ENCODE assay signal across 9 mouse cellular contexts in genomic region chr5:24597901-24598569, GRCm38 (mm10). TPM values are rescaled to one million over a fixed set of nuclear protein-coding genes. Genes with fewer than 3 reads are reported as not detected.
DNase-seq lines count a peak whose midpoint lies in the region; ATAC-seq and TF ChIP-seq lines count a peak whose summit lies in the region.
"Had no signal": no experiment of that assay in that cellular context is flagged by ENCODE, and none has a peak within 500 bp of the region (broad histone marks: within the 10 kb centered on the region; RNA-seq: fewer than 3 reads in every experiment).

No protein-coding gene starts in this region.

- H3K27ac ChIP-seq in heart, embryonic 13.5 days (replicated peaks) = no peak overlapping the region; the same call in 1 of the 2 replicates
- H3K27ac ChIP-seq in heart, embryonic 14.5 days (replicated peaks in 1 of 2; ENCODE audit: control insufficient read depth in 1 of 2, insufficient read depth in 1 of 2, low read depth in 2 of 2, low read length in 2 of 2) = peak overlapping the region in 1 of 2 experiments; percentile 47; a peak in 1 of 4 replicates
- no peak overlapping the region for H3K27ac ChIP-seq in liver, postnatal 0 days (ENCODE audit: low read depth)

- peak overlapping the region; percentile 62 for H3K4me3 ChIP-seq in heart, embryonic 13.5 days
- peak overlapping the region; percentile 47 to 52 for H3K4me3 ChIP-seq in heart, embryonic 14.5 days (ENCODE audit: control insufficient read depth in 1 of 2, insufficient read depth in 1 of 2, low read depth in 1 of 2, low read length in 2 of 2)
- peak overlapping the region; percentile 37 for H3K4me3 ChIP-seq in liver, postnatal 0 days (ENCODE audit: low read depth, low read length)

- peaks cover 9% of the 10 kb centered on the region; the same call in 1 of the 2 replicates for H3K27me3 ChIP-seq in heart, embryonic 13.5 days (replicated peaks)
- no peaks in the 10 kb centered on the region for H3K27me3 ChIP-seq in heart, embryonic 14.5 days (ENCODE audit: control insufficient read depth, insufficient read depth, low read length)
- H3K27me3 ChIP-seq in liver, postnatal 0 days (ENCODE audit: insufficient read depth, low read length) = peaks cover 55% of the 10 kb centered on the region

- no peak for ATAC-seq in heart, embryonic 13.5 days (ENCODE audit: extremely low read depth, insufficient number of reproducible peaks, low FRiP score, low TSS enrichment)
- no peak for ATAC-seq in heart, embryonic 14.5 days (ENCODE audit: insufficient number of reproducible peaks, insufficient read depth, low FRiP score, low read depth)
- no peak; the same call in 1 of the 2 replicates for ATAC-seq in liver, postnatal 0 days

- TF ChIP-seq EP300 in liver, postnatal 0 days (IDR thresholded peaks at IDR 0.05; ENCODE audit: low read depth) = no peak

- peaks cover 43% of the 10 kb centered on the region for H3K36me3 ChIP-seq in heart, embryonic 13.5 days
- peaks cover 38% of the 10 kb centered on the region for H3K36me3 ChIP-seq in heart, embryonic 14.5 days (ENCODE audit: control insufficient read depth, insufficient read depth, low read length)
- 0 out of 2 replicates have a peak, but pooled peaks cover 3% of the 10 kb centered on the region for H3K36me3 ChIP-seq in liver, postnatal 0 days (replicated peaks; ENCODE audit: insufficient read depth, low read length)

- DNase-seq in heart, postnatal 4 days = no peak
- DNase-seq in brain, adult 2 months (ENCODE audit: low read depth, low spot score) = peak; percentile 59
- no peak for DNase-seq in liver, postnatal 0 days
- no peak for DNase-seq in adrenal gland, adult 2 months
- no peak for DNase-seq in testis, postnatal 10 days (ENCODE audit: low spot score)
- DNase-seq in gastrocnemius, postnatal 25 days = no peak

- no peaks in the 10 kb centered on the region for H3K9me3 ChIP-seq in heart, embryonic 13.5 days
- H3K9me3 ChIP-seq in heart, embryonic 14.5 days (ENCODE audit: control insufficient read depth, low read length) = no peaks in the 10 kb centered on the region
- no peaks in the 10 kb centered on the region for H3K9me3 ChIP-seq in liver, postnatal 0 days (ENCODE audit: low read length)

- peak overlapping the region; percentile 94 for H3K4me2 ChIP-seq in heart, embryonic 13.5 days
- peak overlapping the region; percentile 94 for H3K4me2 ChIP-seq in heart, embryonic 14.5 days (ENCODE audit: low read length)
- peak overlapping the region; percentile 68 for H3K4me2 ChIP-seq in liver, postnatal 0 days (ENCODE audit: low read depth, low read length)

- WGBS in heart, embryonic 13.5 days = 29% methylated on average over 15 of the region's 15 CpGs
- 31% methylated on average over 15 of the region's 15 CpGs for WGBS in heart, embryonic 14.5 days
- WGBS in liver, postnatal 0 days (ENCODE audit: insufficient replicate concordance) = 26% methylated on average over 15 of the region's 15 CpGs

- H3K9ac ChIP-seq in heart, embryonic 13.5 days = peak overlapping the region; percentile 84
- peak overlapping the region; percentile 76 for H3K9ac ChIP-seq in heart, embryonic 14.5 days (ENCODE audit: low read length)
- H3K9ac ChIP-seq in liver, postnatal 0 days (replicated peaks) = no peak overlapping the region

- TF ChIP-seq CTCF in liver, postnatal 0 days (IDR thresholded peaks at IDR 0.05; ENCODE audit: low read depth) = no peak

- peaks cover 57% of the 10 kb centered on the region for H3K4me1 ChIP-seq in heart, embryonic 13.5 days
- H3K4me1 ChIP-seq in heart, embryonic 14.5 days (ENCODE audit: control insufficient read depth in 2 of 2, insufficient read depth in 2 of 2, low read length in 2 of 2) = peaks cover 25 to 34% of the 10 kb centered on the region in 2 experiments; a peak in 3 of 4 replicates
- H3K4me1 ChIP-seq in liver, postnatal 0 days (ENCODE audit: insufficient read depth) = peaks cover 19% of the 10 kb centered on the region

RNA-seq across cellular contexts. Expression of gene Chpf2, which starts 11.5 kb away (rescaled TPM):
- 16.1 and 16.6 TPM in 2 replicates for polyA plus RNA-seq in heart, embryonic 13.5 days (2015; fragmentation: Nextera tagmentation; extraction: Ambion mirVana)
- total RNA-seq in heart, postnatal 4 days (2021) = 10 to 100 TPM; 19.9 to 21.6 TPM
- polyA plus RNA-seq in heart, embryonic 14.5 days (2014; fragmentation: Nextera tagmentation; extraction: Ambion mirVana) = 8.6 and 8.9 TPM in 2 replicates
- polyA plus RNA-seq in liver, postnatal 0 days (2015; fragmentation: Nextera tagmentation; extraction: Ambion mirVana) = 13.8 and 15.9 TPM in 2 replicates
- total RNA-seq in adrenal gland, adult 2 months (2021) = 10 to 100 TPM; 37.9 to 49.7 TPM
- polyA plus RNA-seq in adrenal gland, adult 2 months (2012; rRNA removed) = 60.0 and 76.6 TPM in 2 replicates
- 1 to 10 TPM; 8.0 to 10.0 TPM for total RNA-seq in gastrocnemius, postnatal 25 days (2021)

RNA-seq across cellular contexts. Expression of gene Abcf2, which starts 20.8 kb away (rescaled TPM):
- 66.7 and 70.7 TPM in 2 replicates for polyA plus RNA-seq in heart, embryonic 13.5 days (2015; fragmentation: Nextera tagmentation; extraction: Ambion mirVana)
- total RNA-seq in heart, postnatal 4 days (2021) = 10 to 100 TPM; 47.4 to 49.3 TPM
- 57.4 and 60.8 TPM in 2 replicates for polyA plus RNA-seq in heart, embryonic 14.5 days (2014; fragmentation: Nextera tagmentation; extraction: Ambion mirVana)
- polyA plus RNA-seq in liver, postnatal 0 days (2015; fragmentation: Nextera tagmentation; extraction: Ambion mirVana) = 24.9 and 26.4 TPM in 2 replicates
- total RNA-seq in adrenal gland, adult 2 months (2021) = 10 to 100 TPM; 72.0 TPM
- 66.9 and 82.4 TPM in 2 replicates for polyA plus RNA-seq in adrenal gland, adult 2 months (2012; rRNA removed)
- total RNA-seq in gastrocnemius, postnatal 25 days (2021) = 10 to 100 TPM; 88.0 to 97.0 TPM

RNA-seq across cellular contexts. Expression of gene Smarcd3, which starts 26.2 kb away (rescaled TPM):
- polyA plus RNA-seq in heart, embryonic 13.5 days (2015; fragmentation: Nextera tagmentation; extraction: Ambion mirVana) = 54.5 and 58.5 TPM in 2 replicates
- 10 to 100 TPM; 89.7 to 96.9 TPM for total RNA-seq in heart, postnatal 4 days (2021)
- 71.0 and 78.4 TPM in 2 replicates for polyA plus RNA-seq in heart, embryonic 14.5 days (2014; fragmentation: Nextera tagmentation; extraction: Ambion mirVana)
- polyA plus RNA-seq in liver, postnatal 0 days (2015; fragmentation: Nextera tagmentation; extraction: Ambion mirVana) = 0.80 and 0.84 TPM in 2 replicates
- total RNA-seq in adrenal gland, adult 2 months (2021) = 10 to 100 TPM; 14.2 to 25.0 TPM
- 53.1 and 71.3 TPM in 2 replicates for polyA plus RNA-seq in adrenal gland, adult 2 months (2012; rRNA removed)
- total RNA-seq in gastrocnemius, postnatal 25 days (2021) = 100 to 1,000 TPM; 125 to 163 TPM

RNA-seq across cellular contexts. Expression of gene 4931409K22Rik, which starts 41.4 kb away (rescaled TPM):
- polyA plus RNA-seq in heart, embryonic 13.5 days (2015; fragmentation: Nextera tagmentation; extraction: Ambion mirVana) = 0.08 and 0.11 TPM in 2 replicates
- not detected for total RNA-seq in heart, postnatal 4 days (2021)
- polyA plus RNA-seq in heart, embryonic 14.5 days (2014; fragmentation: Nextera tagmentation; extraction: Ambion mirVana) = not detected in 2 replicates
- not detected in 2 replicates for polyA plus RNA-seq in liver, postnatal 0 days (2015; fragmentation: Nextera tagmentation; extraction: Ambion mirVana)
- not detected for total RNA-seq in adrenal gland, adult 2 months (2021)
- not detected in 2 replicates for polyA plus RNA-seq in adrenal gland, adult 2 months (2012; rRNA removed)
- total RNA-seq in gastrocnemius, postnatal 25 days (2021) = not detected
- total RNA-seq: layer of hippocampus, postnatal 10 days had no signal

RNA-seq across cellular contexts. Expression of gene Asb10, which starts 57.3 kb away (rescaled TPM):
- polyA plus RNA-seq in heart, embryonic 13.5 days (2015; fragmentation: Nextera tagmentation; extraction: Ambion mirVana) = 4.1 TPM in 2 replicates
- 10 to 100 TPM; 19.8 to 23.1 TPM for total RNA-seq in heart, postnatal 4 days (2021)
- polyA plus RNA-seq in heart, embryonic 14.5 days (2014; fragmentation: Nextera tagmentation; extraction: Ambion mirVana) = 5.0 and 6.3 TPM in 2 replicates
- polyA plus RNA-seq in liver, postnatal 0 days (2015; fragmentation: Nextera tagmentation; extraction: Ambion mirVana) = 0.06 and 0.14 TPM in 2 replicates
- not detected for total RNA-seq in adrenal gland, adult 2 months (2021)
- polyA plus RNA-seq in adrenal gland, adult 2 months (2012; rRNA removed) = 0.30 and 0.76 TPM in 2 replicates
- 10 to 100 TPM; 33.2 to 66.7 TPM for total RNA-seq in gastrocnemius, postnatal 25 days (2021)

Comparison
In these comparisons a context has a peak if more than half of its experiments do, and no peak if none do; other contexts are left out.
1. RNA of gene Smarcd3, which starts 26.2 kb away (polyA plus RNA-seq): 71.0 to 78.4 TPM in heart, embryonic 14.5 days, 54.5 to 58.5 TPM in heart, embryonic 13.5 days and 53.1 to 71.3 TPM in adrenal gland, adult 2 months; 0.80 to 0.84 TPM in liver, postnatal 0 days; every median in the first group is over 10 times any median in the second.
2. Peak in every context shown above with its lines, with median percentiles within 50 percentile points of each other: H3K4me2 ChIP-seq and H3K4me3 ChIP-seq.